Mouse (Mus musculus) brain, embryonic 14.5 days (tissue): ENCODE results near the gene Rab26.
A peak's percentile ranks its signal among the peaks of the same experiment; 100 is the strongest.

Source experiments
- CTCF ChIP-seq: fragments of 200-500 bp; IDR thresholded peaks from 2 replicates; pipeline ENCODE4 v1.5.1; 2012; ENCODE audit warnings: inconsistent platforms, mild to moderate bottlenecking, moderate library complexity, borderline replicate concordance; ENCODE audit not compliant: insufficient read depth, insufficient read length; ENCODE audit errors: extremely low read depth
- POLR2A ChIP-seq: fragments of 200-500 bp; IDR thresholded peaks from 2 replicates; pipeline ENCODE4 v1.6.1; 2012; ENCODE audit warnings: mild to moderate bottlenecking, inconsistent platforms, borderline replicate concordance; ENCODE audit not compliant: poor library complexity, insufficient read depth, insufficient read length, severe bottlenecking; ENCODE audit errors: extremely low read depth

DNA sequence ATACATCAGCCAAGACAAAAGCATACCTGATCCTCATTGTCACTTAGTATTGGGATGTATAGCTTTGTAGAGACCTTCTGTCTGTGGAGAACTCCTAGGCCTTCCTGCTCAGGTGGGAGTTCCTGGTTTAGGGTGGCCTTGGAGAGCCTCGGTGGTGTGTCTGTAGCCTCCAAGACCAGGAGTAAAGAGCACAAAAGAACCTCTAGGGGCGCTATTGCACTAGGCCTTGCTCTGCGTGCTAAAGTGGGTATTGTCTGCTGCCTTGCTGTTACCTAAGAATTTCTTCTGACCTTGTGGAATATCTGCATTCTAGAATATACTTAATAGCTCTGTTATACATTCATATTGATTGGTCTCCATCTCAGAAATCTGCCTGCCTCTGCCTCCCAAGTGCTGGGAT is 6.4 kb upstream of the Rab26 start:
- peak; percentile 70 for TF ChIP-seq CTCF
- TF ChIP-seq POLR2A, result no peak
